Mouse (Mus musculus): ENCODE data around the gene Hhipl1. TPM values are rescaled to one million over a fixed set of nuclear protein-coding genes. Genes with fewer than 3 reads are reported as not detected.
A peak's percentile ranks its signal among the peaks of the same experiment; 100 is the strongest.

The Hhipl1 gene
- polyA plus RNA-seq, 1 experiment from 2014 or later, result 0.43 TPM

GRCm38 (mm10) chr12:108326401-108326800 is 20.3 kb downstream of the Hhipl1 start:
- no peak for TF ChIP-seq CTCF (IDR thresholded peaks at IDR 0.05; ENCODE audit: low read depth)
- Histone ChIP-seq H3K4me2 (ENCODE audit: low read length) (no peak overlapping the region), H3K36me3 (ENCODE audit: insufficient read depth, low read length) (no peaks in the 10 kb centered on the region), H3K27ac (no peak overlapping the region), H3K9me3 (replicated peaks; ENCODE audit: low read length) (no peaks in the 10 kb centered on the region), H3K9ac (ENCODE audit: low read depth, low read length) (no peak overlapping the region), H3K27me3 (ENCODE audit: insufficient read depth, low read length) (peaks cover 24% of the 10 kb centered on the region), H3K4me1 (replicated peaks; ENCODE audit: insufficient read depth, low read length) (peaks cover 7% of the 10 kb centered on the region; the same call in 1 of the 2 replicates), H3K4me3 (replicated peaks; ENCODE audit: low read depth, low read length) (no peak overlapping the region)
- no peak for ATAC-seq (replicated peaks; ENCODE audit: low FRiP score, low read depth)
- DNase-seq (ENCODE audit: low spot score), result no peak
- WGBS, result 51% methylated on average over 5 of the region's 5 CpGs

DNA sequence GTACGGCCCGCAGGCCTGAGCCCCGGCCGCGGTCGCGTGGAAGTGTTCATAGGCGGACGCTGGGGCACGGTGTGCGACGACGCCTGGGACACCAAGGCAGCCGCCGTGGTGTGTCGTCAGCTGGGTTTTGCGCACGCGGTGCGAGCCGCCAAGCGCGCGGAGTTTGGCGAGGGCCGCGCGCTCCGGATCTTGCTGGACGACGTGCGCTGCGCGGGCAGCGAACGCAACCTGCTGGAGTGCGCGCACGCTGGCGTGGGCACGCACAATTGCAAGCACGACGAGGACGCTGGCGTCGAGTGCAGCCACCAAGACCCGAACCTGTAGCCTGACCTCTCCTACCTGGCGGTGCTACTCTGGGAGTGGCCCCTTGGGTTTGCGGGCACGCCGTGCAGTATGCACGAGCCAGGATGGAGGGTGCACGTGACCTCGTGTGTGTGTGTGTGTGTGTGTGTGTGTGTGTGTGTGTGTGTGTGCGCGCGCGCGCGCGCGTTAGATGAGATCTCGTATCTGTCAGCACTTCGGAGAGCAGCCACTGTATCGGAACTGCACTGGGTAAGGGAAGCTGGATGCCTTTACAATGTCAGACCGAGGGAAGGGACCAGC is 21.9 kb downstream of the Hhipl1 start:
- H3K27ac ChIP-seq, result no peak overlapping the region
- DNase-seq (ENCODE audit: low spot score) (peak; percentile 61), ATAC-seq (replicated peaks; ENCODE audit: low FRiP score, low read depth) (0 out of 2 replicates have a peak, but pooled peaks have one; percentile 37)
- H3K4me1 ChIP-seq (replicated peaks; ENCODE audit: insufficient read depth, low read length), result peaks cover 7% of the 10 kb centered on the region; the same call in 1 of the 2 replicates
- H3K36me3 ChIP-seq (ENCODE audit: insufficient read depth, low read length), result no peaks in the 10 kb centered on the region
- no peak for TF ChIP-seq CTCF (IDR thresholded peaks at IDR 0.05; ENCODE audit: low read depth)
- H3K9me3 ChIP-seq (replicated peaks; ENCODE audit: low read length), result no peaks in the 10 kb centered on the region
- H3K4me3 ChIP-seq (replicated peaks; ENCODE audit: low read depth, low read length), result peak overlapping the region; percentile 30
- H3K4me2 ChIP-seq (ENCODE audit: low read length), result peak overlapping the region; percentile 59
- H3K9ac ChIP-seq (ENCODE audit: low read depth, low read length), result peak overlapping the region; percentile 40; the same call in 1 of the 2 replicates
- WGBS, result under 1% methylated on average over 59 of the region's 66 CpGs
- peaks cover 24% of the 10 kb centered on the region for H3K27me3 ChIP-seq (ENCODE audit: insufficient read depth, low read length)

- peak overlapping the region; percentile 43; the same call in 1 of the 2 replicates for H3K27ac ChIP-seq
- TF ChIP-seq CTCF (IDR thresholded peaks at IDR 0.05; ENCODE audit: low read depth), result peak; percentile 97
- H3K9me3 ChIP-seq (replicated peaks; ENCODE audit: low read length), result no peaks in the 10 kb centered on the region
- peaks cover 13% of the 10 kb centered on the region for H3K27me3 ChIP-seq (ENCODE audit: insufficient read depth, low read length)
- H3K4me3 ChIP-seq (replicated peaks; ENCODE audit: low read depth, low read length), result peak overlapping the region; percentile 63
- H3K4me2 ChIP-seq (ENCODE audit: low read length), result peak overlapping the region; percentile 100
- DNase-seq (ENCODE audit: low spot score) (peak; percentile 94), ATAC-seq (replicated peaks; ENCODE audit: low FRiP score, low read depth) (peak; percentile 52; the same call in 1 of the 2 replicates)
- no peak overlapping the region for H3K9ac ChIP-seq (ENCODE audit: low read depth, low read length)
- H3K36me3 ChIP-seq (ENCODE audit: insufficient read depth, low read length), result no peaks in the 10 kb centered on the region
- under 1% methylated on average over 16 of the region's 16 CpGs for WGBS
- 0 out of 2 replicates have a peak, but pooled peaks cover 9% of the 10 kb centered on the region for H3K4me1 ChIP-seq (replicated peaks; ENCODE audit: insufficient read depth, low read length)
These were observed 27.0 kb downstream of the Hhipl1 start for GRCm38 (mm10) chr12:108333056-108333455.

GRCm38 (mm10) chr12:108333481-108333882 is 27.4 kb downstream of the Hhipl1 start:
- WGBS, result under 1% methylated on average over 22 of the region's 22 CpGs
- Histone ChIP-seq H3K27ac (peak overlapping the region; percentile 43; the same call in 1 of the 2 replicates), H3K27me3 (ENCODE audit: insufficient read depth, low read length) (peaks cover 10% of the 10 kb centered on the region), H3K4me1 (replicated peaks; ENCODE audit: insufficient read depth, low read length) (0 out of 2 replicates have a peak, but pooled peaks cover 8% of the 10 kb centered on the region), H3K9ac (ENCODE audit: low read depth, low read length) (no peak overlapping the region), H3K36me3 (ENCODE audit: insufficient read depth, low read length) (no peaks in the 10 kb centered on the region), H3K4me2 (ENCODE audit: low read length) (peak overlapping the region; percentile 100), H3K9me3 (replicated peaks; ENCODE audit: low read length) (no peaks in the 10 kb centered on the region), H3K4me3 (replicated peaks; ENCODE audit: low read depth, low read length) (peak overlapping the region; percentile 63)
- DNase-seq (ENCODE audit: low spot score) (peak; percentile 50), ATAC-seq (replicated peaks; ENCODE audit: low FRiP score, low read depth) (peak; percentile 5; the same call in 1 of the 2 replicates)
- no peak for TF ChIP-seq CTCF (IDR thresholded peaks at IDR 0.05; ENCODE audit: low read depth)

DNA sequence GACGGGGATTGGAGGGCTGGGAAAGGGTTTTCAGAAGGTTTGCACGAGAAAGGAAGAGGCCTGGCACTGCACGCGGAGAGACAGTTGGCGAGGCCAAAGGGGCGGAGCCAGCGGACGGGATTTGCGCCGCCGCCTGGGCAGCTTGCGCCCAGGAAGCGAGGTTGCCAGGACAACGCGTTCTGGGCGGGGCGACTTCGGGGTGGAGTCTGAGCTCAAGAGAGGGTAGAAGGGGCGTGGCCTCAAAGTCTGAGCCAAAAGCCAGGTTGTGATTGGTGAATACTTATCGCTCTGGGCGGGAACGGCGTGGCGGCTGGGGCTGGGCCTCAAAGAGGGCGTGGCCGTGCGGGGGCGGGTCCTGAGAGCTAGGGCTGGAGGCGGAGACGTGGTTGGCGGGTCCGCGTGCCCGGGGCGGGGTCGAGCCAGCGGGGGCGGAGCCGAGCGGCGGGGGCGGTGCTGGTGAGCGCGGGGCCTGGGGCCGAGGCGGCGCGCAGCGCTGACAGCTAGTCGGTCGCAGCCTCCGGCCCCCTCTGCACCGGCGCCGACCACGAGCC is 27.9 kb downstream of the Hhipl1 start, which contains the start of gene Cyp46a1:
TSS of gene Cyp46a1 (plus strand) at position 487 of the 551 bp plus-strand sequence.
- WGBS, result under 1% methylated on average over 51 of the region's 56 CpGs
- H3K4me2 ChIP-seq (ENCODE audit: low read length), result peak within 1 kb of the TSS; percentile 100
- ATAC-seq (replicated peaks; ENCODE audit: low FRiP score, low read depth) (peak; percentile 92), DNase-seq (ENCODE audit: low spot score) (peak; percentile 100)
- H3K4me1 ChIP-seq (replicated peaks; ENCODE audit: insufficient read depth, low read length), result 0 out of 2 replicates have a peak, but pooled peaks cover 8% of the 10 kb centered on the region
- no peaks in the 10 kb centered on the region for H3K9me3 ChIP-seq (replicated peaks; ENCODE audit: low read length)
- H3K27ac ChIP-seq, result peak within 1 kb of the TSS; percentile 43; the same call in 1 of the 2 replicates
- peak within 1 kb of the TSS; percentile 65; the same call in 1 of the 2 replicates for H3K9ac ChIP-seq (ENCODE audit: low read depth, low read length)
- peak within 1 kb of the TSS; percentile 63 for H3K4me3 ChIP-seq (replicated peaks; ENCODE audit: low read depth, low read length)
- TF ChIP-seq CTCF (IDR thresholded peaks at IDR 0.05; ENCODE audit: low read depth), result peak; percentile 48
- 0 out of 2 replicates have a peak, but pooled peaks cover 6% of the 10 kb centered on the region for H3K27me3 ChIP-seq (ENCODE audit: insufficient read depth, low read length)
- no peaks in the 10 kb centered on the region for H3K36me3 ChIP-seq (ENCODE audit: insufficient read depth, low read length)

GRCm38 (mm10) chr12:108334529-108334928 is 28.5 kb downstream of the Hhipl1 start:
- peak; percentile 29 for DNase-seq (ENCODE audit: low spot score)
- no peak; the same call in 1 of the 2 replicates for ATAC-seq (replicated peaks; ENCODE audit: low FRiP score, low read depth)
- TF ChIP-seq CTCF (IDR thresholded peaks at IDR 0.05; ENCODE audit: low read depth), result no peak
- H3K27me3 ChIP-seq (ENCODE audit: insufficient read depth, low read length), result 0 out of 2 replicates have a peak, but pooled peaks cover 3% of the 10 kb centered on the region
- no peaks in the 10 kb centered on the region for H3K36me3 ChIP-seq (ENCODE audit: insufficient read depth, low read length)
- H3K9me3 ChIP-seq (replicated peaks; ENCODE audit: low read length), result no peaks in the 10 kb centered on the region
- H3K4me1 ChIP-seq (replicated peaks; ENCODE audit: insufficient read depth, low read length), result 0 out of 2 replicates have a peak, but pooled peaks cover 8% of the 10 kb centered on the region
- peak overlapping the region; percentile 100 for H3K4me2 ChIP-seq (ENCODE audit: low read length)
- H3K4me3 ChIP-seq (replicated peaks; ENCODE audit: low read depth, low read length), result peak overlapping the region; percentile 63
- 1% methylated on average over 32 of the region's 32 CpGs for WGBS
- H3K9ac ChIP-seq (ENCODE audit: low read depth, low read length), result peak overlapping the region; percentile 65; the same call in 1 of the 2 replicates
- no peak overlapping the region for H3K27ac ChIP-seq
